Mouse (Mus musculus): Measurements from ENCODE around the gene Psma7.

Psma7 gene

GRCm38 (mm10) chr2:180001635-180002034 is 40.6 kb downstream of the Psma7 start:
- DNase-seq (ENCODE audit: low spot score in 2 of 2): no peak

GRCm38 (mm10) chr2:179998431-179998830 is 43.8 kb downstream of the Psma7 start:
- DNase-seq (ENCODE audit: low spot score in 2 of 2): no peak

- no peak for DNase-seq (ENCODE audit: low spot score in 2 of 2)
Observed at GRCm38 (mm10) chr2:179993071-179993470, 49.2 kb downstream of the Psma7 start.

- no peak for DNase-seq (ENCODE audit: low spot score in 2 of 2)
Observed at GRCm38 (mm10) chr2:179989098-179989497, 53.1 kb downstream of the Psma7 start.

GRCm38 (mm10) chr2:179986437-179987022 is 55.7 kb downstream of the Psma7 start:
- no peak for DNase-seq (ENCODE audit: low spot score in 2 of 2)

All from right cerebral cortex, adult 2 months (tissue).